Mouse (Mus musculus) C2C12 (cell line): ENCODE data around the gene Akap2. TPM values are rescaled to one million over a fixed set of nuclear protein-coding genes. Genes with fewer than 3 reads are reported as not detected.

Experiments
- H3K27me3 ChIP-seq: one replicate; pipeline ENCODE4 v1.6.1; 2011; ENCODE audit not compliant: control insufficient read depth, insufficient read depth, insufficient read length
- H3K36me3 ChIP-seq: one replicate; pipeline ENCODE4 v1.6.1; 2011; ENCODE audit not compliant: control insufficient read depth, insufficient read depth
- H3K4me3 ChIP-seq: one replicate; pipeline ENCODE4 v1.5.1; 2011; ENCODE audit warnings: mild to moderate bottlenecking, control low read depth; ENCODE audit not compliant: poor library complexity, insufficient read depth, severe bottlenecking
- H3K79me2 ChIP-seq: one replicate; pipeline ENCODE4 v1.6.1; 2011; ENCODE audit not compliant: control insufficient read depth, insufficient read depth
- H3K79me3 ChIP-seq: one replicate; pipeline ENCODE4 v1.6.1; 2011; ENCODE audit warnings: low read depth, control low read depth
- H3ac ChIP-seq: one replicate; pipeline ENCODE3; 2011; ENCODE audit warnings: low read depth; ENCODE audit not compliant: control insufficient read depth, insufficient read length
- CEBPB ChIP-seq: IDR thresholded peaks from one replicate; pipeline ENCODE4 v1.6.1; 2011; ENCODE audit warnings: low read depth, mild to moderate bottlenecking, control low read depth, moderate library complexity
- CTCF ChIP-seq: IDR thresholded peaks from one replicate; pipeline ENCODE4 v1.5.1; 2011; ENCODE audit not compliant: control insufficient read depth, insufficient read depth, insufficient read length
- FOSL1 ChIP-seq: IDR thresholded peaks from one replicate; pipeline ENCODE4 v1.8.0; 2011; ENCODE audit warnings: mild to moderate bottlenecking, low read length; ENCODE audit not compliant: poor library complexity, insufficient read depth, severe bottlenecking
- MAX ChIP-seq: IDR thresholded peaks from one replicate; pipeline ENCODE4 v1.6.1; 2011; ENCODE audit warnings: mild to moderate bottlenecking, control low read depth
- MYOD1 ChIP-seq: IDR thresholded peaks from one replicate; pipeline ENCODE4 v1.6.1; 2011; ENCODE audit warnings: low read depth; ENCODE audit not compliant: control insufficient read depth, insufficient read length
- MYOG ChIP-seq: IDR thresholded peaks from one replicate; pipeline ENCODE4 v1.6.1; 2011; ENCODE audit not compliant: control insufficient read depth, insufficient read length; ENCODE audit errors: extremely low read depth
- USF1 ChIP-seq: IDR thresholded peaks from one replicate; pipeline ENCODE4 v1.6.1; 2011; ENCODE audit warnings: low read depth, mild to moderate bottlenecking, control low read depth, moderate library complexity
- polyA plus RNA-seq: library from polyadenylated mRNA; unstranded; fragments of >200 nt; fragmentation: generic; extraction: Trizol; gene quantifications from one replicate; pipeline ENCODE4 v1.2.1, GENCODE M21; 2012; ENCODE audit warnings: missing spikeins

Gene Akap2
- polyA plus RNA-seq, 1 experiment, result 37.0 TPM

GRCm38 (mm10) chr4:57690805-57691204 lies 26.7 kb upstream of the Akap2 start:
- H3K79me3 ChIP-seq, result no peaks in the 10 kb centered on the region
- H3K79me2 ChIP-seq, result no peaks in the 10 kb centered on the region
- TF ChIP-seq MAX (no peak), USF1 (no peak), MYOD1 (no peak), CTCF (no peak), MYOG (no peak), CEBPB (no peak), FOSL1 (no peak)
- H3K27me3 ChIP-seq, result no peaks in the 10 kb centered on the region
- H3K36me3 ChIP-seq, result peaks cover 27% of the 10 kb centered on the region
- no peak overlapping the region for H3ac ChIP-seq
- no peak overlapping the region for H3K4me3 ChIP-seq

GRCm38 (mm10) chr4:57694356-57695136 lies 22.9 kb upstream of the Akap2 start:
- H3ac ChIP-seq, result no peak overlapping the region
- no peaks in the 10 kb centered on the region for H3K27me3 ChIP-seq
- H3K4me3 ChIP-seq, result no peak overlapping the region
- TF ChIP-seq USF1, result no peak
- no peak for TF ChIP-seq CTCF
- TF ChIP-seq MYOG, result no peak
- no peak for TF ChIP-seq FOSL1
- TF ChIP-seq MYOD1, result no peak
- no peak for TF ChIP-seq CEBPB
- peaks cover 16% of the 10 kb centered on the region for H3K36me3 ChIP-seq
- H3K79me2 ChIP-seq, result no peaks in the 10 kb centered on the region
- no peaks in the 10 kb centered on the region for H3K79me3 ChIP-seq

GRCm38 (mm10) chr4:57696955-57697354 lies 20.5 kb upstream of the Akap2 start:
- no peaks in the 10 kb centered on the region for H3K79me2 ChIP-seq
- no peak for TF ChIP-seq MAX
- TF ChIP-seq USF1, result no peak
- no peak for TF ChIP-seq FOSL1
- no peak for TF ChIP-seq CEBPB
- no peaks in the 10 kb centered on the region for H3K27me3 ChIP-seq
- no peaks in the 10 kb centered on the region for H3K36me3 ChIP-seq
- H3K79me3 ChIP-seq, result no peaks in the 10 kb centered on the region
- H3ac ChIP-seq, result no peak overlapping the region
- no peak overlapping the region for H3K4me3 ChIP-seq

GRCm38 (mm10) chr4:57697918-57698611 lies 19.4 kb upstream of the Akap2 start:
- Histone ChIP-seq H3K27me3 (no peaks in the 10 kb centered on the region), H3K4me3 (no peak overlapping the region), H3K79me2 (no peaks in the 10 kb centered on the region), H3ac (no peak overlapping the region), H3K79me3 (no peaks in the 10 kb centered on the region), H3K36me3 (no peaks in the 10 kb centered on the region)
- TF ChIP-seq CEBPB (no peak), CTCF (no peak), MYOG (no peak), MAX (no peak), FOSL1 (no peak), USF1 (no peak), MYOD1 (no peak)

- no peak for TF ChIP-seq USF1
- no peak for TF ChIP-seq CTCF
- no peak for TF ChIP-seq MYOG
- TF ChIP-seq FOSL1, result no peak
- no peak for TF ChIP-seq MYOD1
- no peak for TF ChIP-seq CEBPB
- TF ChIP-seq MAX, result no peak
- Histone ChIP-seq H3K27me3 (no peaks in the 10 kb centered on the region), H3K4me3 (no peak overlapping the region), H3K79me2 (no peaks in the 10 kb centered on the region), H3ac (no peak overlapping the region), H3K79me3 (no peaks in the 10 kb centered on the region), H3K36me3 (no peaks in the 10 kb centered on the region)
Measured at GRCm38 (mm10) chr4:57701576-57701975, 15.9 kb upstream of the Akap2 start.
